Mouse (Mus musculus): ENCODE results near the gene Marcks. TPM values are rescaled to one million over a fixed set of nuclear protein-coding genes. Genes with fewer than 3 reads are reported as not detected.

The Marcks gene
- polyA plus RNA-seq, 1 experiment = 22.7 TPM

DNA sequence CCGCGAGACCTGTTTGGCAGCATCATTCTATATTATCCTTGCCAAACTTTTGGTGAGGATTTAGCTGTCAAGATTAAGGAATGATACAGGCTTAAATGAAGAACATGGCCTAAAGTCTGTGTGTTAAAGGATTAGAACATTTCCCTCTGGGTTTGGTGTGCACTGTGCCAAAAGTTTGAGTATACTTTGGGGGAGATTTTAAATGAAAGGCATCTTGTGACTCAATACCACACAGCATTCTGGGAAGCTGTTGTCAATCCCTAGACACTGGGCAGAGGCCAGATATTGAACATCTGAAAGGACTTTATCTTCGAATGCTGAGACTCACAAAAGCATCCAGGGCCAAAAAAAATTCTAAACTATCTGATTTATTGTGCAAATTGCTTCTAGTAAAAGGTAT lies 21.0 kb upstream of the Marcks start:
- TF ChIP-seq POLR2A (IDR thresholded peaks at IDR 0.05; ENCODE audit: low read depth, low read length) (no peak), CTCF (IDR thresholded peaks at IDR 0.05; ENCODE audit: extremely low read depth, insufficient read length, insufficient replicate concordance, low read depth, low read length) (no peak)
- H3K27me3 ChIP-seq (ENCODE audit: control insufficient read depth, insufficient read depth, low read length) = no peaks in the 10 kb centered on the region
- H3K27ac ChIP-seq (ENCODE audit: insufficient read depth, low read depth, low read length) = no peak overlapping the region
- no peaks in the 10 kb centered on the region for H3K4me1 ChIP-seq (ENCODE audit: control insufficient read depth, insufficient read depth, insufficient read length, low read length)
- H3K4me3 ChIP-seq (ENCODE audit: low read depth, low read length) = no peak overlapping the region
- H3K36me3 ChIP-seq (ENCODE audit: control insufficient read depth, insufficient read depth, low read length) = no peaks in the 10 kb centered on the region
- WGBS = 86% methylated on average over 3 of the region's 3 CpGs

DNA sequence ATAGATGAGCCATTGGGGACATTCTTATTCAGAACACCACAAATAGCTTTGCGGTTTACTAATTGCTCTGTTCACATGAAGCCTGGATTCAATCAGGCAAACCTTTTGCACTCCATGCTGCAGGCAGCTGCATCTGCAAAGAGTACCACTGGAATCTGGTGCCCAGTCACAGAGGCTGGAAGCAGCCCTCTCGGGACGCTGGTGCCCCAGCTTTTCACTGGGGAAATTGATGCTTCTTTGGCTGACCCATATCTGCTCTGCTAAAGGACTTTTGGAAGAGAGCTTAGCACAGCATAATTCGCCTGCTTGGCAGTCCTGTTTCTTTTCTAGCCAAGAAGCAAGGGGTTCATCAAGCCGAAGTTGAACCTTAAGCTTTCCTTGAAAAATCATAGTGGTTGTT lies 18.4 kb upstream of the Marcks start:
- TF ChIP-seq POLR2A (IDR thresholded peaks at IDR 0.05; ENCODE audit: low read depth, low read length) (no peak), CTCF (IDR thresholded peaks at IDR 0.05; ENCODE audit: extremely low read depth, insufficient read length, insufficient replicate concordance, low read depth, low read length) (no peak)
- Histone ChIP-seq H3K27me3 (ENCODE audit: control insufficient read depth, insufficient read depth, low read length) (no peaks in the 10 kb centered on the region), H3K27ac (ENCODE audit: insufficient read depth, low read depth, low read length) (no peak overlapping the region), H3K4me3 (ENCODE audit: low read depth, low read length) (no peak overlapping the region), H3K36me3 (ENCODE audit: control insufficient read depth, insufficient read depth, low read length) (no peaks in the 10 kb centered on the region), H3K4me1 (ENCODE audit: control insufficient read depth, insufficient read depth, insufficient read length, low read length) (no peaks in the 10 kb centered on the region)
- 94% methylated on average over 5 of the region's 5 CpGs for WGBS

DNA sequence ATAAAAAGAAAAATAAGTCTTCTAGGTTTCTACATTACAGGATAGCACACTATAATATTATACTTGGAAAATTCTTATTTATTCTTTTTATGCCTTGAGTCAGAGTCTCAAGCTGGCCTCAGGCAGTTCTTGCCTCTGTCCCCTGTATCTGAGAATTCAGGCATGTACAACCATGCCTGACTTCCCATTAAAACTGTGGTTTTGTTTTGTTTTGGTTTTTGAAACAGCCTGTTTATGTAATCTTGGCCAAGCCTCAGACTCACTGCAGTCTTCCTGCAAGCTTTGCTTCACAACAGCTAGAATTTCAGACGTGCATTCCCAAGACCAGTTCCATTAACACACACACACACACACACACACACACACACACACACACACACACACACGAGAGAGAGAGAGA lies 16.4 kb upstream of the Marcks start:
- Histone ChIP-seq H3K4me1 (ENCODE audit: control insufficient read depth, insufficient read depth, insufficient read length, low read length) (no peaks in the 10 kb centered on the region), H3K4me3 (ENCODE audit: low read depth, low read length) (no peak overlapping the region), H3K36me3 (ENCODE audit: control insufficient read depth, insufficient read depth, low read length) (no peaks in the 10 kb centered on the region), H3K27me3 (ENCODE audit: control insufficient read depth, insufficient read depth, low read length) (no peaks in the 10 kb centered on the region), H3K27ac (ENCODE audit: insufficient read depth, low read depth, low read length) (no peak overlapping the region)
- 57% methylated on average over 2 of the region's 2 CpGs for WGBS
- TF ChIP-seq CTCF (IDR thresholded peaks at IDR 0.05; ENCODE audit: extremely low read depth, insufficient read length, insufficient replicate concordance, low read depth, low read length) = no peak

DNA sequence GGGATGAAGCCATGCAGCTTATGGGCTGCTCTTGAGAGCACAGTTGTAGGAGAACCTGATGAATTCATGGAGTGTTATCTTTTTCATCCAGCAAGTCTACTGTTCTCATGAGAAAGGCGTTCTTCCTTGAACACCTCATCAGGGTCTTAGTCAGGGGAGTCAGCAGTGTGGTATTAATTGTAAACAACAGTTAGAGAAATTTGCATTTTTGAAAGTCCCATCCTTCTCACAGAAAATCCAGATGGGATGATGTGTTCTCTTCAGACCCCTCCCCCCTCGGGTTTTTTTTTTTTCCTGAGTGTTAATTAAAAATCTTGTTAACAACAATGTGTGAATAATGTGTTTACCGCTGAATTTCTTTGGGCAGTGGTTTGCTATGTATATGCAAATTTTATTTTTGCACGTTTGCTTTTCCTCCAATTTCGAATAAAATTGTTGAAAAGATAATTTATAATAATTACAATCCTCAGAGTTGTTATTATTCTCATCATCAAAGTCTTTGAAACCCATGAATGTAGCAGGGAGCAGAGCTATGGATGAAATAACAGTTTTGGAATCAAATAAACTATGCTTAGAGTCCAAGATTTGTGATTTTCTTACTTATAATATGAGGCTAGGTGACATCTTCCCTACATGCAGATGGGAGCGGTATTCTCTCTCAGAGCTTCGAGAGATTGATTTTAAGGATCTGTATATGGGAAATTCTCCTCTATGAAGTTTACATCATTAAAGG lies 13.0 kb upstream of the Marcks start:
- Histone ChIP-seq H3K4me3 (ENCODE audit: low read depth, low read length) (no peak overlapping the region), H3K36me3 (ENCODE audit: control insufficient read depth, insufficient read depth, low read length) (no peaks in the 10 kb centered on the region), H3K27me3 (ENCODE audit: control insufficient read depth, insufficient read depth, low read length) (no peaks in the 10 kb centered on the region), H3K27ac (ENCODE audit: insufficient read depth, low read depth, low read length) (no peak overlapping the region), H3K4me1 (ENCODE audit: control insufficient read depth, insufficient read depth, insufficient read length, low read length) (no peaks in the 10 kb centered on the region)
- 94% methylated on average over 7 of the region's 7 CpGs for WGBS
- TF ChIP-seq POLR2A (IDR thresholded peaks at IDR 0.05; ENCODE audit: low read depth, low read length) (no peak), CTCF (IDR thresholded peaks at IDR 0.05; ENCODE audit: extremely low read depth, insufficient read length, insufficient replicate concordance, low read depth, low read length) (no peak)

- Histone ChIP-seq H3K4me3 (ENCODE audit: low read depth, low read length) (no peak overlapping the region), H3K36me3 (ENCODE audit: control insufficient read depth, insufficient read depth, low read length) (no peaks in the 10 kb centered on the region), H3K4me1 (ENCODE audit: control insufficient read depth, insufficient read depth, insufficient read length, low read length) (no peaks in the 10 kb centered on the region), H3K27ac (ENCODE audit: insufficient read depth, low read depth, low read length) (no peak overlapping the region), H3K27me3 (ENCODE audit: control insufficient read depth, insufficient read depth, low read length) (no peaks in the 10 kb centered on the region)
- 39% methylated on average over 3 of the region's 3 CpGs for WGBS
- TF ChIP-seq POLR2A (IDR thresholded peaks at IDR 0.05; ENCODE audit: low read depth, low read length) = no peak
- no peak for TF ChIP-seq CTCF (IDR thresholded peaks at IDR 0.05; ENCODE audit: extremely low read depth, insufficient read length, insufficient replicate concordance, low read depth, low read length)
These were observed 9.3 kb upstream of the Marcks start for GRCm38 (mm10) chr10:37148016-37148415.

DNA sequence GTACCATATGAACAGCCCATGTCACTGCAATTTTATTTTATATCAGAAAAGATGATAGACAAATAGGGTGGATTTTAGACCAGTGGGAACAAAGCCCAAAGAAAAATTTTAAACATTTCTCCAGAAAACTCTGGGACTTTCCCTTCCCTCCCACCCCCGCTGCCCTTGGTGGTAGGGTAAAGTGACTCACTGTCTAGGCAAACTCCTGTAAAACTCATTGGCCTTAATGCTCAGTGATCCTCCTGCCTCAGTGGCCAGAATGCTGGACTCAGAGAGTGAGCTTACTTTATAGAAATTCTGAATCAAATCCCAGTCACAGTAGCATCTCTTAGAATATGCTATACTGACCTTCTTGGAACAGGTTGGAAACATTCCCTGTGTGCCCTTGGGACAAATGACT lies 6.7 kb upstream of the Marcks start:
- WGBS = 86% methylated on average over 1 of the region's 1 CpGs
- Histone ChIP-seq H3K27me3 (ENCODE audit: control insufficient read depth, insufficient read depth, low read length) (no peaks in the 10 kb centered on the region), H3K4me1 (ENCODE audit: control insufficient read depth, insufficient read depth, insufficient read length, low read length) (0 out of 2 replicates have a peak, but pooled peaks cover 2% of the 10 kb centered on the region), H3K4me3 (ENCODE audit: low read depth, low read length) (no peak overlapping the region), H3K27ac (ENCODE audit: insufficient read depth, low read depth, low read length) (no peak overlapping the region), H3K36me3 (ENCODE audit: control insufficient read depth, insufficient read depth, low read length) (no peaks in the 10 kb centered on the region)
- TF ChIP-seq CTCF (IDR thresholded peaks at IDR 0.05; ENCODE audit: extremely low read depth, insufficient read length, insufficient replicate concordance, low read depth, low read length) = no peak
- TF ChIP-seq POLR2A (IDR thresholded peaks at IDR 0.05; ENCODE audit: low read depth, low read length) = no peak

- TF ChIP-seq POLR2A (IDR thresholded peaks at IDR 0.05; ENCODE audit: low read depth, low read length) = no peak
- no peak for TF ChIP-seq CTCF (IDR thresholded peaks at IDR 0.05; ENCODE audit: extremely low read depth, insufficient read length, insufficient replicate concordance, low read depth, low read length)
- 81% methylated on average over 4 of the region's 4 CpGs for WGBS
- Histone ChIP-seq H3K4me1 (ENCODE audit: control insufficient read depth, insufficient read depth, insufficient read length, low read length) (peaks cover 3% of the 10 kb centered on the region; the same call in 1 of the 2 replicates), H3K27ac (ENCODE audit: insufficient read depth, low read depth, low read length) (no peak overlapping the region), H3K4me3 (ENCODE audit: low read depth, low read length) (peak overlapping the region; percentile 64), H3K27me3 (ENCODE audit: control insufficient read depth, insufficient read depth, low read length) (no peaks in the 10 kb centered on the region), H3K36me3 (ENCODE audit: control insufficient read depth, insufficient read depth, low read length) (no peaks in the 10 kb centered on the region)
These were observed 2.9 kb upstream of the Marcks start for GRCm38 (mm10) chr10:37141621-37142020.
